ENCODE assay signal across 11 mouse cellular contexts in the genomic region with DNA sequence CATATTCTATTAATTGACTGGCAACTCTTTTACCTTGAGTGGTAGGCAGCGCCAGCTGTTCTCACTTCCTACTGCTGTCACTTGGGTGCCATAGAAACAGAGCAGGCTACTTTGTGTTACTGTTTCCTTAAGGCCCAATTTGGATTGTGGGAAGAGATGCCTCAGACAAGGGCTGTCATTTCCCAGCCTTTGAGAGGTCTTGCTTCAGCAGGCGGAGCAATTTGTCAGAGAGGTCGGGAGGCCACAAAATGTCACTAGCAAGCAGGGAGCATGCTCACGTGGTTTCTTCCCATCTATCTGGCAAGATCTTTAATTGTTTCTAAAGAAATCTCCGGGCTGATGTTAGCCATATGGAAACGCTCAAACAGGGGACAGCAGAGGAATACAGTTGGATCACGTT.
DNase-seq lines count a peak whose midpoint lies in the region; ATAC-seq lines count a peak whose summit lies in the region.
"Had no signal": no experiment of that assay in that cellular context is flagged by ENCODE, and none has a peak within 500 bp of the region (broad histone marks: within the 10 kb centered on the region; RNA-seq: fewer than 3 reads in every experiment).

No protein-coding gene starts in this region.

- no peak overlapping the region for H3K9ac ChIP-seq in intestine, embryonic 15.5 days
- H3K9ac ChIP-seq in intestine, embryonic 16.5 days (ENCODE audit: low read depth, low read length), result no peak overlapping the region
- no peak overlapping the region for H3K9ac ChIP-seq in kidney, embryonic 16.5 days (replicated peaks; ENCODE audit: low read length)
- H3K9ac ChIP-seq: liver, embryonic 12.5 days had no signal

- H3K4me2 ChIP-seq in intestine, embryonic 15.5 days (replicated peaks), result no peak overlapping the region
- no peak overlapping the region for H3K4me2 ChIP-seq in intestine, embryonic 16.5 days (ENCODE audit: low read depth, low read length)
- H3K4me2 ChIP-seq in kidney, embryonic 16.5 days (replicated peaks; ENCODE audit: low read depth, low read length), result no peak overlapping the region
- H3K4me2 ChIP-seq: liver, embryonic 12.5 days had no signal

- ATAC-seq in intestine, embryonic 15.5 days, result peak; percentile 31; the same call in 1 of the 2 replicates
- ATAC-seq in intestine, embryonic 16.5 days, result no peak
- peak; percentile 63; the same call in 1 of the 2 replicates for ATAC-seq in kidney, embryonic 16.5 days (ENCODE audit: low FRiP score, low TSS enrichment)
- ATAC-seq in inflammation-experienced regulatory T-cells, adult 6 months, result no peak
- ATAC-seq in activated CD4-positive, CD25-positive, alpha-beta regulatory T cell, adult 4 months, result no peak
- ATAC-seq: liver, embryonic 12.5 days had no signal

- intact Hi-C loops in heart, postnatal 36 days (cut with DNase I), result no loop called here

- WGBS in intestine, embryonic 15.5 days, result 36% methylated on average over 7 of the region's 7 CpGs
- WGBS in intestine, embryonic 16.5 days, result 36% methylated on average over 7 of the region's 7 CpGs
- 36% methylated on average over 7 of the region's 7 CpGs for WGBS in embryonic facial prominence, embryonic 10.5 days
- WGBS in kidney, embryonic 16.5 days, result 19% methylated on average over 7 of the region's 7 CpGs

- H3K4me1 ChIP-seq in intestine, embryonic 15.5 days (replicated peaks), result no peaks in the 10 kb centered on the region
- H3K4me1 ChIP-seq in intestine, embryonic 16.5 days (ENCODE audit: control insufficient read depth, insufficient read depth, low read length), result 0 out of 2 replicates have a peak, but pooled peaks cover 3% of the 10 kb centered on the region
- H3K4me1 ChIP-seq in embryonic facial prominence, embryonic 10.5 days, result peaks cover 37% of the 10 kb centered on the region
- 0 out of 2 replicates have a peak, but pooled peaks cover 3% of the 10 kb centered on the region for H3K4me1 ChIP-seq in kidney, embryonic 16.5 days (ENCODE audit: insufficient read depth, low read length)
- H3K4me1 ChIP-seq: liver, embryonic 12.5 days had no signal

- H3K36me3 ChIP-seq in intestine, embryonic 15.5 days, result no peaks in the 10 kb centered on the region
- H3K36me3 ChIP-seq in intestine, embryonic 16.5 days (ENCODE audit: control insufficient read depth, insufficient read depth, low read length), result no peaks in the 10 kb centered on the region
- no peaks in the 10 kb centered on the region for H3K36me3 ChIP-seq in embryonic facial prominence, embryonic 10.5 days (replicated peaks)
- no peaks in the 10 kb centered on the region for H3K36me3 ChIP-seq in kidney, embryonic 16.5 days (ENCODE audit: insufficient read depth, low read length)
- H3K36me3 ChIP-seq: liver, embryonic 12.5 days had no signal

- H3K27me3 ChIP-seq in intestine, embryonic 15.5 days (replicated peaks), result no peaks in the 10 kb centered on the region
- H3K27me3 ChIP-seq in intestine, embryonic 16.5 days (replicated peaks; ENCODE audit: control insufficient read depth, insufficient read depth, low read length), result no peaks in the 10 kb centered on the region
- H3K27me3 ChIP-seq in embryonic facial prominence, embryonic 10.5 days (replicated peaks; ENCODE audit: low read depth, poor library complexity, severe bottlenecking), result no peaks in the 10 kb centered on the region
- no peaks in the 10 kb centered on the region for H3K27me3 ChIP-seq in kidney, embryonic 16.5 days (ENCODE audit: insufficient read depth, low read length)

- no peak overlapping the region for H3K27ac ChIP-seq in intestine, embryonic 15.5 days
- H3K27ac ChIP-seq in intestine, embryonic 16.5 days (ENCODE audit: low read length), result no peak overlapping the region
- no peak overlapping the region for H3K27ac ChIP-seq in embryonic facial prominence, embryonic 10.5 days (replicated peaks)
- no peak overlapping the region for H3K27ac ChIP-seq in kidney, embryonic 16.5 days (ENCODE audit: low read length)
- H3K27ac ChIP-seq: gastrocnemius, adult 2 months; liver, embryonic 12.5 days had no signal

- no peak overlapping the region for H3K4me3 ChIP-seq in intestine, embryonic 15.5 days (replicated peaks)
- H3K4me3 ChIP-seq in intestine, embryonic 16.5 days (ENCODE audit: low read length), result no peak overlapping the region
- no peak overlapping the region for H3K4me3 ChIP-seq in embryonic facial prominence, embryonic 10.5 days
- no peak overlapping the region for H3K4me3 ChIP-seq in kidney, embryonic 16.5 days (ENCODE audit: low read length)
- H3K4me3 ChIP-seq: gastrocnemius, adult 2 months; liver, embryonic 12.5 days had no signal

- DNase-seq in embryonic facial prominence, embryonic 10.5 days (ENCODE audit: low spot score), result peak; percentile 41
- peak; percentile 29 for DNase-seq in lung, postnatal 14 days
- DNase-seq in heart, postnatal 36 days, result no peak
- DNase-seq: cerebellum, postnatal 14 days; gastrocnemius, adult 2 months had no signal

- no peaks in the 10 kb centered on the region for H3K9me3 ChIP-seq in intestine, embryonic 15.5 days
- H3K9me3 ChIP-seq in intestine, embryonic 16.5 days (ENCODE audit: control insufficient read depth, low read length), result no peaks in the 10 kb centered on the region
- no peaks in the 10 kb centered on the region for H3K9me3 ChIP-seq in embryonic facial prominence, embryonic 10.5 days
- H3K9me3 ChIP-seq in kidney, embryonic 16.5 days (ENCODE audit: low read length), result no peaks in the 10 kb centered on the region
- H3K9me3 ChIP-seq: liver, embryonic 12.5 days had no signal

Comparison
In these comparisons a context has a peak if more than half of its experiments do, and no peak if none do; other contexts are left out.
1. ATAC-seq: peak in intestine, embryonic 15.5 days (single experiment) and kidney, embryonic 16.5 days (single experiment); none in intestine, embryonic 16.5 days (single experiment), inflammation-experienced regulatory T-cells, adult 6 months (single experiment) and activated CD4-positive, CD25-positive, alpha-beta regulatory T cell, adult 4 months (single experiment).
2. DNase-seq: peak in embryonic facial prominence, embryonic 10.5 days (single experiment) and lung, postnatal 14 days (single experiment); none in heart, postnatal 36 days (0 of 2).